Mouse (Mus musculus): ENCODE data around the gene Agbl4.
"Not testable (repeated sequence)": the region's sequence is repeated elsewhere in the genome, so short reads cannot be mapped to it uniquely, and the experiment has no call there.

Agbl4 gene

GRCm38 (mm10) chr4:110921013-110921412 lies 523.6 kb downstream of the Agbl4 start:
- DNase-seq: no peak

GRCm38 (mm10) chr4:111001641-111002040 lies 604.2 kb downstream of the Agbl4 start:
- DNase-seq: no peak

GRCm38 (mm10) chr4:111004719-111005479 lies 607.4 kb downstream of the Agbl4 start:
- no peak for DNase-seq

GRCm38 (mm10) chr4:111019376-111019775 lies 621.9 kb downstream of the Agbl4 start:
- DNase-seq: no peak

- no peak for DNase-seq
These were observed 669.9 kb downstream of the Agbl4 start for GRCm38 (mm10) chr4:111067330-111067729.

GRCm38 (mm10) chr4:111073738-111074497 lies 676.5 kb downstream of the Agbl4 start:
- no peak for DNase-seq

GRCm38 (mm10) chr4:111074701-111075154 lies 677.3 kb downstream of the Agbl4 start:
- no peak for DNase-seq

GRCm38 (mm10) chr4:111077810-111078209 lies 680.3 kb downstream of the Agbl4 start:
- no peak for DNase-seq

GRCm38 (mm10) chr4:111085330-111085729 lies 687.9 kb downstream of the Agbl4 start:
- no peak for DNase-seq

GRCm38 (mm10) chr4:111136217-111137147 lies 739.0 kb downstream of the Agbl4 start:
- no peak for DNase-seq

GRCm38 (mm10) chr4:111147748-111148147 lies 750.3 kb downstream of the Agbl4 start:
- DNase-seq: no peak

GRCm38 (mm10) chr4:111155859-111156258 lies 758.4 kb downstream of the Agbl4 start:
- DNase-seq: no peak

- no peak for DNase-seq
These were observed 784.0 kb downstream of the Agbl4 start for GRCm38 (mm10) chr4:111181478-111181877.

- DNase-seq: no peak
These were observed 802.6 kb downstream of the Agbl4 start for GRCm38 (mm10) chr4:111200100-111200499.

GRCm38 (mm10) chr4:111215191-111215762 lies 817.8 kb downstream of the Agbl4 start:
- no peak for DNase-seq

- DNase-seq: not testable (repeated sequence)
These were observed 821.6 kb downstream of the Agbl4 start for GRCm38 (mm10) chr4:111219030-111219429.

GRCm38 (mm10) chr4:111219543-111219942 lies 822.1 kb downstream of the Agbl4 start:
- not testable (repeated sequence) for DNase-seq

- DNase-seq: peak; percentile 21
These were observed 836.4 kb downstream of the Agbl4 start for GRCm38 (mm10) chr4:111233849-111234248.

GRCm38 (mm10) chr4:111251917-111252316 lies 854.5 kb downstream of the Agbl4 start:
- DNase-seq: no peak

- DNase-seq: no peak
These were observed 858.0 kb downstream of the Agbl4 start for GRCm38 (mm10) chr4:111255499-111255898.

GRCm38 (mm10) chr4:111256931-111257330 lies 859.5 kb downstream of the Agbl4 start:
- no peak for DNase-seq

- no peak for DNase-seq
These were observed 883.5 kb downstream of the Agbl4 start for GRCm38 (mm10) chr4:111280936-111281335.
